Mouse (Mus musculus) embryonic facial prominence, embryonic 15.5 days (tissue): ENCODE measurements around the gene Rtn3. TPM values are rescaled to one million over a fixed set of nuclear protein-coding genes. Genes with fewer than 3 reads are reported as not detected.

Experiments used
- ATAC-seq: fragments of 200-750 bp; cut with Nextera tagmentation; 2 replicates; pipeline ENCODE4 v1.8.0; 2017; ENCODE audit warnings: low read depth, moderate TSS enrichment; ENCODE audit not compliant: insufficient number of reproducible peaks, low FRiP score, low TSS enrichment
- H3K27ac ChIP-seq: fragments of 300-500 bp; sonication (generic); replicated peaks from 2 replicates; pipeline ENCODE4 v1.5.1; 2015; ENCODE audit warnings: mild to moderate bottlenecking, inconsistent platforms
- H3K27me3 ChIP-seq: fragments of 300-500 bp; sonication (generic); 2 replicates; pipeline ENCODE4 v1.6.1; 2015; ENCODE audit warnings: inconsistent platforms
- H3K36me3 ChIP-seq: fragments of 300-500 bp; sonication (generic); 2 replicates; pipeline ENCODE4 v1.6.1; 2015; ENCODE audit warnings: mild to moderate bottlenecking, inconsistent platforms
- H3K4me1 ChIP-seq: fragments of 300-500 bp; sonication (generic); 2 replicates; pipeline ENCODE4 v1.6.1; 2015; ENCODE audit warnings: inconsistent platforms
- H3K4me2 ChIP-seq: fragments of 300-500 bp; sonication (generic); replicated peaks from 2 replicates; pipeline ENCODE4 v1.6.1; 2015; ENCODE audit warnings: mild to moderate bottlenecking, inconsistent platforms
- H3K4me3 ChIP-seq: fragments of 300-500 bp; sonication (generic); replicated peaks from 2 replicates; pipeline ENCODE4 v1.5.1; 2015; ENCODE audit warnings: mild to moderate bottlenecking, inconsistent platforms
- H3K9ac ChIP-seq: fragments of 300-500 bp; sonication (generic); 2 replicates; pipeline ENCODE4 v1.6.1; 2015; ENCODE audit warnings: inconsistent platforms
- H3K9me3 ChIP-seq: fragments of 300-500 bp; sonication (generic); replicated peaks from 2 replicates; pipeline ENCODE4 v1.6.1; 2016; ENCODE audit warnings: inconsistent platforms
- WGBS: fragments of 180-500 bp; shearing (Covaris S2); methylation state at CpG from one replicate; pipeline ENCODE4 v1.1.7; 2015; 5-methylcytosine and 5-hydroxymethylcytosine counted together
- polyA plus RNA-seq: library from polyadenylated mRNA; unstranded; fragments of >200 nt; fragmentation: Nextera tagmentation; extraction: Ambion mirVana; gene quantifications from 2 replicates; pipeline ENCODE4 v1.2.1, GENCODE M21; 2015

Gene Rtn3
- polyA plus RNA-seq, 1 experiment from 2014 or later = 138 TPM

- Histone ChIP-seq H3K4me3 (no peak overlapping the region), H3K4me2 (no peak overlapping the region), H3K36me3 (no peaks in the 10 kb centered on the region), H3K9me3 (no peaks in the 10 kb centered on the region), H3K27me3 (no peaks in the 10 kb centered on the region), H3K4me1 (0 out of 2 replicates have a peak, but pooled peaks cover 4% of the 10 kb centered on the region), H3K9ac (no peak overlapping the region), H3K27ac (no peak overlapping the region)
- 80% methylated on average over 2 of the region's 2 CpGs for WGBS
- ATAC-seq = no peak
Measured at GRCm38 (mm10) chr19:7445105-7445504, 38.0 kb downstream of the Rtn3 start.

GRCm38 (mm10) chr19:7441493-7441892 is 41.6 kb downstream of the Rtn3 start:
- H3K27ac ChIP-seq = no peak overlapping the region
- H3K9me3 ChIP-seq = no peaks in the 10 kb centered on the region
- no peak overlapping the region for H3K4me2 ChIP-seq
- peaks cover 5% of the 10 kb centered on the region; the same call in 1 of the 2 replicates for H3K4me1 ChIP-seq
- 61% methylated on average over 14 of the region's 14 CpGs for WGBS
- H3K9ac ChIP-seq = no peak overlapping the region
- no peak overlapping the region for H3K4me3 ChIP-seq
- H3K36me3 ChIP-seq = no peaks in the 10 kb centered on the region
- H3K27me3 ChIP-seq = no peaks in the 10 kb centered on the region
- ATAC-seq = no peak

GRCm38 (mm10) chr19:7438295-7438694 is 44.8 kb downstream of the Rtn3 start:
- Histone ChIP-seq H3K4me3 (no peak overlapping the region), H3K4me1 (peaks cover 7% of the 10 kb centered on the region; the same call in 1 of the 2 replicates), H3K27me3 (no peaks in the 10 kb centered on the region), H3K4me2 (no peak overlapping the region), H3K9ac (no peak overlapping the region), H3K27ac (no peak overlapping the region), H3K36me3 (peaks cover 19% of the 10 kb centered on the region; the same call in 1 of the 2 replicates), H3K9me3 (no peaks in the 10 kb centered on the region)
- no peak for ATAC-seq

- Histone ChIP-seq H3K9me3 (no peaks in the 10 kb centered on the region), H3K4me3 (no peak overlapping the region), H3K4me2 (no peak overlapping the region), H3K36me3 (peaks cover 39% of the 10 kb centered on the region), H3K4me1 (peaks cover 5% of the 10 kb centered on the region; the same call in 1 of the 2 replicates), H3K27me3 (no peaks in the 10 kb centered on the region), H3K27ac (no peak overlapping the region), H3K9ac (no peak overlapping the region)
- no peak; the same call in 1 of the 2 replicates for ATAC-seq
- 69% methylated on average over 5 of the region's 5 CpGs for WGBS
Measured at GRCm38 (mm10) chr19:7436061-7436970, 46.8 kb downstream of the Rtn3 start.

- H3K36me3 ChIP-seq = peaks cover 51% of the 10 kb centered on the region
- 91% methylated on average over 2 of the region's 2 CpGs for WGBS
Measured at GRCm38 (mm10) chr19:7434887-7435286, 48.2 kb downstream of the Rtn3 start.

GRCm38 (mm10) chr19:7425398-7425775 is 57.7 kb downstream of the Rtn3 start:
- H3K4me1 ChIP-seq = peaks cover 53% of the 10 kb centered on the region
- ATAC-seq = no peak

More at GRCm38 (mm10) chr19:7434887-7435286, 48.2 kb downstream of the Rtn3 start:
- peaks cover 3% of the 10 kb centered on the region; the same call in 1 of the 2 replicates for H3K4me1 ChIP-seq
- no peak overlapping the region for H3K27ac ChIP-seq
- ATAC-seq = no peak
- no peak overlapping the region for H3K9ac ChIP-seq
- H3K9me3 ChIP-seq = no peaks in the 10 kb centered on the region
- no peak overlapping the region for H3K4me2 ChIP-seq
- no peak overlapping the region for H3K4me3 ChIP-seq
- H3K27me3 ChIP-seq = no peaks in the 10 kb centered on the region

GRCm38 (mm10) chr19:7424590-7425397 is 58.3 kb downstream of the Rtn3 start:
- no peaks in the 10 kb centered on the region for H3K27me3 ChIP-seq
- H3K36me3 ChIP-seq = peaks cover 48% of the 10 kb centered on the region
- WGBS = 66% methylated on average over 8 of the region's 8 CpGs
- no peak overlapping the region for H3K4me3 ChIP-seq
- peaks cover 59% of the 10 kb centered on the region for H3K4me1 ChIP-seq
- peak overlapping the region; percentile 61 for H3K27ac ChIP-seq
- no peak overlapping the region for H3K9ac ChIP-seq
- no peak overlapping the region for H3K4me2 ChIP-seq
- ATAC-seq = no peak
- no peaks in the 10 kb centered on the region for H3K9me3 ChIP-seq

More at GRCm38 (mm10) chr19:7425398-7425775, 57.7 kb downstream of the Rtn3 start:
- Histone ChIP-seq H3K9me3 (no peaks in the 10 kb centered on the region), H3K9ac (no peak overlapping the region), H3K4me3 (no peak overlapping the region), H3K27me3 (no peaks in the 10 kb centered on the region), H3K4me2 (no peak overlapping the region), H3K27ac (no peak overlapping the region), H3K36me3 (peaks cover 49% of the 10 kb centered on the region)
- 36% methylated on average over 3 of the region's 3 CpGs for WGBS

GRCm38 (mm10) chr19:7424131-7424530 is 59.0 kb downstream of the Rtn3 start:
- H3K4me1 ChIP-seq = peaks cover 65% of the 10 kb centered on the region
- no peak for ATAC-seq
- peak overlapping the region; percentile 61; the same call in 1 of the 2 replicates for H3K27ac ChIP-seq
- no peaks in the 10 kb centered on the region for H3K9me3 ChIP-seq
- H3K36me3 ChIP-seq = peaks cover 42% of the 10 kb centered on the region
- no peak overlapping the region for H3K4me2 ChIP-seq
- H3K27me3 ChIP-seq = no peaks in the 10 kb centered on the region
- 72% methylated on average over 7 of the region's 7 CpGs for WGBS
- H3K9ac ChIP-seq = no peak overlapping the region
- H3K4me3 ChIP-seq = no peak overlapping the region

GRCm38 (mm10) chr19:7423656-7424030 is 59.4 kb downstream of the Rtn3 start:
- H3K4me1 ChIP-seq = peaks cover 70% of the 10 kb centered on the region
- H3K27me3 ChIP-seq = no peaks in the 10 kb centered on the region
- no peak overlapping the region for H3K9ac ChIP-seq
- H3K36me3 ChIP-seq = peaks cover 41% of the 10 kb centered on the region
- ATAC-seq = no peak
- no peaks in the 10 kb centered on the region for H3K9me3 ChIP-seq
- peak overlapping the region; percentile 42 for H3K4me2 ChIP-seq
- peak overlapping the region; percentile 61 for H3K27ac ChIP-seq
- 35% methylated on average over 16 of the region's 16 CpGs for WGBS
- peak overlapping the region; percentile 24 for H3K4me3 ChIP-seq

- no peaks in the 10 kb centered on the region for H3K9me3 ChIP-seq
- 20% methylated on average over 51 of the region's 51 CpGs for WGBS
- peak overlapping the region; percentile 61 for H3K27ac ChIP-seq
- ATAC-seq = peak; percentile 76
- H3K4me2 ChIP-seq = peak overlapping the region; percentile 42
- H3K4me1 ChIP-seq = peaks cover 71% of the 10 kb centered on the region
- peak overlapping the region; percentile 6; the same call in 1 of the 2 replicates for H3K9ac ChIP-seq
- H3K36me3 ChIP-seq = peaks cover 41% of the 10 kb centered on the region
- H3K27me3 ChIP-seq = no peaks in the 10 kb centered on the region
- H3K4me3 ChIP-seq = peak overlapping the region; percentile 24
Measured at GRCm38 (mm10) chr19:7423028-7423655, 59.9 kb downstream of the Rtn3 start.

GRCm38 (mm10) chr19:7422656-7423027 is 60.4 kb downstream of the Rtn3 start:
- 17% methylated on average over 35 of the region's 35 CpGs for WGBS
- Histone ChIP-seq H3K9ac (peak overlapping the region; percentile 6; the same call in 1 of the 2 replicates), H3K4me1 (peaks cover 71% of the 10 kb centered on the region), H3K27me3 (no peaks in the 10 kb centered on the region), H3K27ac (peak overlapping the region; percentile 61), H3K4me2 (peak overlapping the region; percentile 42), H3K4me3 (peak overlapping the region; percentile 24), H3K9me3 (no peaks in the 10 kb centered on the region), H3K36me3 (peaks cover 36% of the 10 kb centered on the region)
- ATAC-seq = no peak
